Mouse (Mus musculus) left cerebral cortex, adult 11 months (tissue): ENCODE data around the gene Cdh23.
"Not testable (repeated sequence)": the region's sequence is repeated elsewhere in the genome, so short reads cannot be mapped to it uniquely, and the experiment has no call there.

Source experiments
- DNase-seq: peaks from one replicate; pipeline ENCODE4 v3.0.0; 2022; ENCODE audit warnings: low spot score

The Cdh23 gene

DNA sequence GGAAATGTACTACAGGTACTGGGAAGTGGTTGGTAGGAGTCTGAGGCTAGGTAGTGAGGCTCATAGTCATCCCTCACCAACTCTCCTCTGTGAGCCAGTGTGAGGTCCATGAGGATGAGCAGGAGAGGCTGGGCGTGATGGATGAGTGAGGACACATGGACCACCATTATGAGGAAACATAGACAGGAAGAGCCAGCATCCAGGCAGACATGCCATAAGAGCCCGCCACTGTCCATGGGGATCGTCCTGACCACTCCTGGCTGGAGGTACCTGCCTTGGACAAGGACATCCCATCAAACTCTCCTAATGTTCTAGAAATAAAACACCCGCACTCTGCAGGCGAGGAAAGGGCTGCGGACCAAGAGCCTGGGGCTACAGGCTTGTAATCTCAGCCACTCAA, at the start of gene Cdh23:
Gene Cdh23 (minus strand): TSS at position 101 of the 400 bp plus-strand sequence.
- DNase-seq: no peak

DNA sequence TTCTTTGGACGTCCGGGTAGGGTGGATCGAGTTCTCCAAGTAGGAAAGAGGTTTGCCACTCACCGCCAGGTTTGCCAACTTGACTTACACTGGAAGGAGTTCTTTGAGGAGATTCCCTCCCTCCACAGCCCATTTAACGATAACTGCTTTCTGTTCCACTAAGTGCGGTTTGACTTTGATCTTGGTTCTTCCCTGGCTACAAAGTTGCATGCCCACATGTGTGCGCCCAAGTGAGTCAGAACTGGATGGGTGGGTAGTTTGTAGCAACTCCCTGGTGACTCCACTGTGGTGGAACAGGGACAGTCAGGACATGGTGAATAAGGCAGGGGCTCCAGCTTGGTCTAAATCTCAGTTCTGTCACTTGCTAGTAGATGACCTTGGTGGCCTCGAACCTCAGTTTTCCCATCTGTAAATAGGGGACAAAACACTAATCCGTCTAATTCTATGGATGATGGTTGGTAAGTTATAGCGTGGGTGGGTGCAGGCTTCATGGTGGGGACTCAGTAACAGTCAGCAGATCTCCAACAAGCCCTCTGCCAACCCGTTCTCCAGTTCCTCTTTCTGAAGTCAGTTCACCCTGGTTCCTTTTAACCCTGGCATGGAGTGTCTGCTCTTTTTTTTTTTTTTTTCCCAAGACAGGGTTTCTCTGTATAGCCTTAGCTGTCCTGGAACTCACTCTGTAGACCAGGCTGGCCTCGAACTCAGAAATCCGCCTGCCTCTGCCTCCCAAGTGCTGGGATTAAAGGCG, 48.4 kb upstream of the Cdh23 start:
- no peak for DNase-seq

DNA sequence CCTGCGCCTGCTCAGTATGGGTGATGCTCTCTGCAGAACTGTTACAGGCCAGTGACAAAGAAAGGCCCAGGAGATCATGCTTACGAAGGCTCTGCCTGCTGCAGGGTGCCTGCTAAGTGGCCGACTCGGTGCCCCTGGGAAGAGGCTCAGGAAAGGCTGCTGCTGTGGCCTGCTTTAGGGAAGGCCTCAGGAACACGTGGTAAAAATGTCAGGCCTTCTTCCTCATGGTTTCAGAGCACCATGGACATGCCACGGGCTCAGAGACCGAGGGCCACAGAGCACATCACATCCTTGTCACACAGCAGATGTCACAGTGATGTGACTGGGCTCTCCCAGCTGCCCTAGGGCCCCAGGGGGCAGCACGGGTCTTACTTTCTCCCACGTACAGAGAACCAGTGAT, 47.4 kb upstream of the Cdh23 start:
- DNase-seq: no peak

DNA sequence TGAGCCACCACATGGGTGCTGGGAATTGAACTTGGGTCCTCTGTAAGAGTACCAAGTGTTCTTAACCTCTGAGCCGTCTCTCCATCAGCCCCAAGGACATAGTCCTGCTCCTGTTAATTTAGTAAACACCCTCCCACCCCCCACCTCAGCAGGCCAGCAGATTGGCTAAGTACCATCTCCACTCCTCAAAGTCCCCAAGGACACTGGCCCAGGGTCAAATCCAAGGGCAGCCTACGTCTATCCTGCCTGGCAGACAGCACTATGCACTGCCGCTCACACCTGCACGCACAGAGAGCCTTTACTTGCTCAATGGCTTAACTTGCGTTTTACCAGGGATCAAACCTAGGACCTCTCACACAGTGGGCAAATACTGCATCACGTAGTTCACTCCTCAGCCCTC, 46.7 kb upstream of the Cdh23 start:
- DNase-seq: no peak

DNA sequence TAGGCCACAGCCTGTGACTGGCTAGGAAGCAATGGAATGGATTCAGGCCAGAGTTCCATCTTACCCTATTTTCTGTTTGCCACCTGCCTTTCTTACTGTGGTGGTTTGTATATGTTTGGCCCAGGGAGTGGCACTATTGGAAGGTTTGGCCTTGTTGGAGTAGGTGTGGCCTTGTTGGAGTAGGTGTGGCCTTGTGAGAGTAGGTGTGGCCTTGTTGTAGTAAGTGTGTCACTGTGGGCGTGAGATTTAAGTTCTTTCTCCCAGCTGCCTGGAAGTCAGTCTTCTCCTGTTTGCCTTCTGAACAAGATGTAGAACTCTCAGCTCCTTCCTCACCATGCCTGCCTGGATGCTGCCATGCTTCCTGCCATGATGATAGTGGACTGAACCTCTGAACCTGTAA, 46.0 kb upstream of the Cdh23 start:
- not testable (repeated sequence) for DNase-seq

DNA sequence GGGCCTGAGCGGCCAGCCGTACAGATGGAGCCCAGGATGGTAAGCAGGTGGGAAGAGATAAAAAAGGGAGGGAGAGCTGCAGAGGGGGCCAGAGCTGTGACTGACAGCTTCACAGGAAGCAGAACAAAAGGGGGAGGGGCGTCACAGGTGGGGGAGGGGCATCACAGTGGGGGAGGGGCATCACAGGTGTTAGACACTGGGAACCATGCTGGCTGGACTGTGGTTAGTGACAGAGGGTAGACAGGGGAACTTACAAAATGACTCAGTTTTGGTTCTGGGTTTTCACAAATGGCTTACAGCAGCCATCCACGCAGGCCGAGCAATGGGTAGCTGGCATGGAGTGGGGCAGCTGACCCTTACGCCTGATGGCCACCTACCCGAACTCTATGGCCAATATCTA, 45.1 kb upstream of the Cdh23 start:
- no peak for DNase-seq

DNA sequence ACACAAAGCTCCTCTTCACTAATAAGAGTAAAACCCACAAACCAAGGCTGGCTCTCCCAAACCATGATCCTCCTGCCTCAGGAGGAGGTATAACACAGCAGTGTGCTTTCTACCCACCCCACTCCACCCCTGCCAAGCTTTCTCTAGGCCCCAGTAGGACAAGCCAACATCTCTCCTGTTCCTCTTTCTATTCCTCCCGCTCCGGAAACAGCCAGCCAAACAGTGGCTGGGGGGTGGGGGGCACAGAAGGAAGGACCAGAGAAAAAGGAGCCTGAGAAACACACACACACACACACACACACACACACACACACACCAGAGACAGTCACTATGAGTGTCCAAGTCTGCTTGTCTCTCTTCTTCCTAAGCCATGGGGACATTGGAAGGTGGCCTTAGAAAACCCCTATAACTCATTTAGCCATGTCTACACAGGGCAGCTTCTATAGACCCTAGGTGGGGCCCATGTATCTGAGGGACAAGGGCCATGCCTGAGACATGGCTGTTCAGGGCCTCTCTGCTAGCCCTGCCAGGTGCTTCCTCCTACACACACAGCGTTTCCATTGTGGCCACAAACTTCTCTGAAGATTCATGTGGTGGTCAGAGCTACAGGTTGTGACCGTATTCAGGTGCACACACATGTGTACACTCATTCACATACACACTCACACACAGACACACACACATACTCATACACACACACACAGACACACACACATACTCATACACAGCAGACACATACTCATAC, 43.5 kb upstream of the Cdh23 start:
- DNase-seq: no peak

DNA sequence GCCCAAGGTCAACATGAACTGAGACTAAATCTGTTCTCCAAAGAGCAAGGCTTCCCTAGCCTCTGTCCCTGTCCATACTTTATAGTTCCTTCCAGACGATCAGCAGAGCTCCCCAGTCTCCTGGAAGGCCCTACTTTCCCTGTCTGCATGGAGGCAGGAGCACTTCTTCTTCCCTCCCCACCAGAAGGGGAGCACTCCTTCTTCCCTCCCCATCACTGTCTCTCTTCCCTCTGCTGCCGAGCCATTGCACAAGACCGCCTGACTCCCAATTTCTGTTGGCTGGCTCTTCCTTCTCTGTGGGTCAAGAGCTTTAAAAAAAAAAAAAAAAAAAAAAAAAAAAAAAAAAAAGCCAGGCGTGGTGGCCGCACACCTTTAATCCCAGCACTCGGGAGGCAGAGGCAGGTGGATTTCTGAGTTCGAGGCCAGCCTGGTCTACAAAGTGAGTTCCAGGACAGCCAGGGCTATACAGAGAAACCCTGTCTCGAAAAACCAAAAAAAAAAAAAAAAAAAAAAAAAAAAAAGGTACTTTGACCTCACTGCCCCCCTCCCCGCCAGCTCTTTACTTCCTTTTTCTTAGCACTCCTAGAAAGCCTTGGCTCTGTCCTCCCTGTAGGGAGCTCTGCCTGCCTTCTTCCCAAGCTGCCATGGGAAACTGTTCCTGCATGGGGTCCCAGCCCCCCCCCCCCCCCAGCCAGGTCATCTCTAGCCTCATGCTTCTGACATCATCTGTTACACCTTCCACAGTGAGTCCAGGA, 41.8 kb upstream of the Cdh23 start:
- DNase-seq: no peak

DNA sequence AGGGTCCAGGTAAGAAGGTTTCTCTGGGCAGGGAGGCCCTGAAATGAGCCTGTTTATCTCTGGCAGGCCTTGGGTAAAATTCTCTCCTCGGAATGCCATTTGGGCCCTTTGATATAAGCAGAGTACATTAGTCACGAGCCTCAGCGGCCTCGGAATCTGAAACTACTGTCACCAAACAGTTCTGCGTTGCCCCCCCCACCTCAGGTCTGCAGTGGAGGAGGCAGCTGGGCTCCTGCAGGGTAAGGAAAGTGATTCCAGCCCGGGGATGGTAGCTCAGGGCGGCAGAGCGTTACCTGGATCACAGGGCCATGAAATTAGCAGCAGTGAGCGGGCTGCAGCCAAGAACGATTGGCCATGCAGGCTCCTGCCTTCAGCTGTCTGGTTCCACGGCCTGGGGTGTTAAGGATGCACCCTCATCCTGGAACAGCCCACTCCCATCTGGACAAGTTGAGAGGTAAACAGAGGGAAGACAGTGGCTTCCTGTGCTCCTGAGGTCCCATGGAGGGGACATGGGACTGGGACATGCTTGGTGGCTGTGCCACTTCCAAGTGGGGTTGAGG, 41.0 kb upstream of the Cdh23 start:
- DNase-seq: no peak

DNA sequence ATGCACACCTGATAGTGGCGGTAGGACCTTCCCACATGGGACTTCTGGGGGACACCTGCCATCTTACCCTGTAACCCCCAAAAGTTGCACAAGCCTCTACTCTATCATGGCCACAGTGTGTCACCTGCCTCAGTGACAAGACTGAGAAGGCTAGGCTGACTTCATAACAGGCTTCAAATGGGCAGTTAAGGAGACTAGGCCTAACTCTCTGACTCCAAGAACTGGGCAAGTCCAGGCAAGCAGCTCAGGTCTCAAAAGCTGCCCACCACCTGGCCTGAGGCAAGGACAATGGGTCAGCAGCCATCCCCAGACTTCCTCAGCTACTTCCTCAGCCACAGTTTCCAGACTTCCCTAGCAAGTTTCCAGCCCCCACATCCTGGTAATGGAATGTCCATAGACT, 39.4 kb upstream of the Cdh23 start:
- no peak for DNase-seq

DNA sequence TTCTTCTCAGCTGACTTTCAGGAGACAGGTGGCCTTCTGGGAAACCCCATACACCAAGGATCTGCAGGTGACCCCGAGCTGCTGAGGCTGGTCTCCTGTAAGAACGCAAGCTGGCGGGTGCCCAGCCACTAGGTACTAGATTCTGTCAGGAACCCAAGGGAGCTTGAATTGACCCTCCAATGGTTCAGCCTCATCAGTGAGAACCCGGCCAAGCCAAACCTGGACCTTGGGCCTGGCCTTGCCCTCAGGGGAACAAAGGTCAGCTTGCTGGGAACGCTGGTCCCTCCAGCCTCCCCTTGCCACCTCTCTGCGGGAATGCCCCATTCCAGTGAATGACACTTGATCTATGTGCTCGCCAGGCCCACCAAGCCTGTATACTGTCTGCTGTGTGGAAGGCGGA, 37.2 kb upstream of the Cdh23 start:
- DNase-seq: no peak

DNA sequence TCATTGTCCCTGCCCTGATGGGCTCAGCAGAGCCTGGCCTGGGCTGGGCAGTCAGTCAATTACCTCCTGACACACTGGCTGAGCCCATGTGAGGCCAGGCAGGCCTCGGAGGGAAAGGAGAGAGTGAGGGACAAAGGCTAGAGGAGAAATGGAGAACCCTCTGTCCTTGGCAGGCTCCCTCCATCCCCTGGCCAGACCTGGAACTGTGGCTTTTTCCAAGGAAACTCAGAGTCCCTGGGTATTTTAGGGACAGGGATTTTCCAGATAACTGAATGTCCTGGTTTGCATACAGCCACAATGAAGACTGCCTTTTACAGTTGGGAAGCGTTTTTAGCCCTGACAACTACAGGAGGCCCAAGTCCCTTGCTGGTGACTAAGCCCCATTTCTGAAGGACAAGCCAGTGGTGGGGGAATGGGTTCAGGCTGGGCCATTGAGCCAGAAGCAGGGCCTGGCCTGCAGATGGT, 36.1 kb upstream of the Cdh23 start:
- DNase-seq: no peak

DNA sequence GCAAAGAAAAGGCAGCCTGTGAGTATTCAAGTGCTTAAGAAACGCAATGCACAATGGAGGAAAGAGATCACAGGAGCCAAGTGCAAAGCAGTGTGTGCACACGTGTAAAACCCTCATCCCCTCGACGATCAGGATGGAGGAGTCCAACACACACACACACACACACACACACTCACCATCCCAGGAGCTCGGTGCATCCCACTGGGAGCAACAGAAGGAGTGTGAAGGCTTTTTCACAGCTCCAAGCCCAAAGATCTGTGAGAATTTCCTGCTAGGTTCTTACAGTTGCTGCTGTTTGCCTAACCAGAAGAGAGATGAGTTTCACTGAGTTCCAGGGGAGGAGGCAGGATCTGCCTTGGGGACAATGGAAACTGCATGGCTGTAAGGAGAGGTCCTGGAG, 35.5 kb upstream of the Cdh23 start:
- no peak for DNase-seq

DNA sequence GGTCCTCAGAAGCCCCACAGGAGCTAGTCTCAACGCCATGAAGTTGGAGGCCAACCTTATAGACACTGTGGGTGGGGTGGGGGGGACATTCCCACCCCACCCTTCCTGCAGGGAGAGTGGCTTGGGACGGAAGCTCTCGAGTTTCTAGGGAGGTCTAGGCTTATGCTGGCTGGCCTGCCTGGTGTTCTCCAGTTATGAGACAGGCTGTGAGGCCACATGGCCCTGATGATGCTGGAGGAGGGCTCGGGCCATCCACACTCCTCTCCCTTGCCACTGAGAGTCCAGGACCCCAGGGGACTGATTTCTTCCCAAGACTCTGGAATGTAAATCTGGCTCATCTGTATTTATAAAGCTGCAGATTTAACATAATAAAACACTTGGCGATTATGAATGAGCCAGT, 31.0 kb upstream of the Cdh23 start:
- no peak for DNase-seq

DNA sequence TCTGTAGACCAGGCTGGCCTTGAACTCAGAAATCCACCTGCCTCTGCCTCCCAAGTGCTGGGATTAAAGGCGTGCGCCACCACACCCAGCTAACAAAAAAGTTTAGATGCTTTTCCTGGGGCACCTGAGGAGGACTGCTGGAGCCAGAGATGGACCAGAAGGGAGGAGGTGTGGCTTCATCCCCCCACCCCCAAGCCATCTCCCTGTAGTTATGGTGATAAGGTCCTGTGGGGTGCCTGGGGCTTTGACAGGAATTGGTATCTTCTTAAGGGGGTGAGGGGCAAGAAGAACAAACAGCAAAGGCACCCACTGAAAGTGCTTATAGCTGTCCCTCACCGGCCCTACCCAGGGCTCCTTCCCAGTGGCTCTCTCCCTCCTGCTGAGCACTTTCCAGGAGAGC, 30.6 kb upstream of the Cdh23 start:
- DNase-seq: no peak

DNA sequence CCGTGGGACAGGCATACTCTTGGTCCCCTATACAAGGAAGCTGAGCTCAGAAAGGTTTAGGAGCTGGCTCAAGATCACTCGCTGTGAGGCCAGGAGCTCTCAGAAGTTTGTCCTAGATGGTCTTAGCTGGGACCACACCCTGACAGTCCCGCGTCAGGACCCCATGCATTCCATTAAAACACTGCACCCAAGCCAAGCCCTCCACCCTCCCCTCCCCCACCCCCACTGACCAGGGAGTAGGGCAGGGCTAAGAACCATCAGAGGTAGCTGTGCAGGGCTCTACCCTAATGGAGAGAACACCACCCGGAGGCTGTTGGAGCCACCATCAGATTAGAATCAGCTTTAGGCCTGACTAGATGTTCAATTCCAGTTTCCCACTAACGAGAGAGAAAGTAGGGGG, 28.2 kb upstream of the Cdh23 start:
- DNase-seq: no peak

DNA sequence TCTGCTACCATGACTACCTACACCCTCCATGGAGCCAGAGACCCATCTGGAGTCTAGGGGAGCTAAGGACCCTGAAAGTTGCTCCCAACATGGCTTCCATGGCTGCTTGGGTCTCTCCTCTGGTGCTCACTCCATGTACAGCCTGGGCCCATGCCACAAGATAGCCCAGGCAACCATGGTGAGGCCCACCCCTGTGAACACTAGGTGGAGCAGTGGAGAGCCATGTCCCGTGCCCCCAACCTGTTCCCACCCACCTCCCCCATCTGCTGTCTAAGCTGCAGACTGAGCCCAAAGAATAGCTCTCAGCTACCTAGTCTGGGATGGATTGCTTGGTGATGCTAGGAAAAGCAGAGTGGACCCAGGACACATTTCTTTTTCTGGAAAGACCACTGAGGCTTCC, 27.1 kb upstream of the Cdh23 start:
- no peak for DNase-seq

DNA sequence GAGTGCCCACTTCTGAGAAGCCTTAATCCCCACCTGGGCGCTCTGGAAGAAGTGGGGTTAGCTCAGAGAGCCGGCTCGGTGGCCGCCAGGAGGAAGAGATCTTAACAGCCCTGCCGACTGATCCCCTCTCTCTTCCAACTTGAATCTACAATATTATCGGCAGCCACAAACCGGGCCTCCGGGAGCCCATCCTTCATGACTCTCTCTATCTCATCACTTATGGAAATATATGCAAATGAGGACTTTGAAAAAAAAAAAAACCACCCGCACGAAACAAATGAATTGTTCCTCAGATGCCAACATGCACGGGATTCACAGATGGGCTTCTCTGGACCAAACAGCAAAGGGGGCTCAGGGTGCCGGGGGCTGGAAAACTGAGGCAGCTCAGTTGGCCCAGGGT, 25.4 kb upstream of the Cdh23 start:
- no peak for DNase-seq

DNA sequence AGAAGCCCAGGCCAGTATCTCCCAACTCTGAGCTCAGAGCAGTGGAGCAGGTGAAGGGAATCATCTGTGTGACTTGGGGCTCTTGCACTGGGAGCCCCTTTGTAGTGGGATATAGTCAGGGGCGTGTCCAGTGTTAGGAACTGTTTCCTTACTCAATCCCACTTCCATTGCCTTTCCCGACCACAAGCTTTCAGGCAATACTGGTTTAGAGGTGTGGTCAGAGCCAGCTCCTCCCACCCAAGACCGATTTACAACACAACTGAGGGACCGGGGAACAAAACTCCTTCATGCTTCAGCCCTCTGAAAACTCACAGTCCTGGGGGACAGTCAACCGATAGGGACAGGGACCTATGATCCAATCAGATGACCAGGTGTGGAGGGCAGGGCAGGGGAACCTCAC, 24.2 kb upstream of the Cdh23 start:
- DNase-seq: no peak

DNA sequence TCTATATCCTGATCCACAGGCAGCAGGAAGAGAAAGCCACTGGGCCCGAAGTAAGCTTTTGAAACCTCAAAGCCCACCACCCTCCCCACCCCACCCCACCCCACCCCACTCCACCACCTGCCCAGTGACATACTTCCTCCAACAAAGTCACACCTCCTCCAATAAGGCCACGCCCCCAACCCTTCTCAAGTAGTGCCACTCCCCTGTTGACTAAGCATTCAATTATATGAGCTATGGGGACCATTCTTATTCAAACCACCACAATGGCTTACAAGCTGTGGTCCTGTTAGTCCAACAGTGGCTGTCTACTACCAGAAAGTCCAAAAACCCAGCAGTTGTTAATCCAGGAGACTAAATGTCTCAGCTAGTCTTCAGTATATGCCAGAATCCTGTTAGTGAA, 22.2 kb upstream of the Cdh23 start:
- DNase-seq: no peak

DNA sequence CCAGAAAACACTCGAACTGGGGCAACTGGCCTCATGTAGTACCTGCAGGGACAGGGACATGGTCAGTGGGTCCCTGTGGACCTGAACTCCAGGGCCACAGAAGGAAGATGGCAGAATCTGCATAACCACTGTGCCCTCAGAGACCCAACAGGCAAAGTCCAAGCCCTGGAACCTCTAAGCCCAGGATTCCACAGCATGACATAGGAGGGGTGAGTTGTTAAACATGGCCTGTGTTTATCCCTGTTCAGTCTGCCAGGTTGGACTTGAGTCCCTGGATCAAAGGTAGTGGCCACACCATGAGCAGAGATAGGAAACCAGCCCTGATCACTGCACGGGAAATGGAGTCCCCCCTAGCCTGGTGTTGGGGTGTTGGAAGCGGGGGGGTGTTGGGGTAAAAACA, 20.2 kb upstream of the Cdh23 start:
- DNase-seq: no peak

DNA sequence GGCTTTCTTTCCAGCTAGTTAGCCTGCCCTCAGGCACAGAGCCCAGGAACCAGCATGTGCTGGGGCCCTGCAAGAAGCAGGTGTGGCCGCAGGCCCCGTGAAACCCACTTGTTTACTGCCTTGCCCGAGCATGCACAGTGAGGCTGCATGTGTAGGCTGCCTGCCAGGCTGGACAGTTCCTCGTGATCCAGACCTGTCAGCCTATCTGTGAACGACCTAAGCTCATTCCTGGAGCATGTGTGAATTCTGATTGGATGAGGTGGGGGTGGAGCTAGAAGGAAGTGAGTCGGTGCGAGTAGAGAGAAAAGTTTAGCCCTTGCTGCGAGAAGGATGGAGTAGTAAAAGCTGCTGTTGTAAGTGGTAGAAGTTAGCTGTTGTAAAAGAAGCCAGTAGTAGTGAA, 16.0 kb upstream of the Cdh23 start:
- DNase-seq: not testable (repeated sequence)

DNA sequence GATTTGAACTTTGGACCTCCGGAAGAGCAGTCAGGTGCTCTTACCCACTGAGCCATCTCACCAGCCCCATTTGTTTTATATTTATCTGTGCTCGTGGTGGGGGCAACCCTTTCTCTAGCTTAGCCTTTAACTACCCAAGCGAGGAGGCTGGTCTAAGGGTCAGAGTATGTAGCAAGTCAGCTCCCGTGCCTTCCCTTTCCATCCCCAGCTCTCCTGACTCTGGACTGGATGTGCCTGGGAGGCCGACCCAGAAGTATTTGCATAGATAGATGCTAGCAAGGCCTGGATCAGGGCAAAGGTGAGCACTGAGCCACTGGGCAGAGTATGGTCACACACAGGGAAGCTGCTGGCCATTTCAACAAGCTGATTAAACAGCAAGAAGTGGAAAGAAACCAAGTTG, 12.5 kb upstream of the Cdh23 start:
- no peak for DNase-seq
